Mouse (Mus musculus) hindbrain, embryonic 13.5 days (tissue): ENCODE results near the gene Psenen. TPM values are rescaled to one million over a fixed set of nuclear protein-coding genes. Genes with fewer than 3 reads are reported as not detected.

Experiments
- ATAC-seq: fragments of 200-750 bp; cut with Nextera tagmentation; 2 replicates; pipeline ENCODE4 v1.8.0; 2017; ENCODE audit warnings: moderate TSS enrichment; ENCODE audit not compliant: low FRiP score
- H3K27ac ChIP-seq: fragments of 300-500 bp; sonication (generic); 2 replicates; pipeline ENCODE4 v1.5.1; 2015; ENCODE audit warnings: inconsistent platforms, mild to moderate bottlenecking, moderate library complexity
- H3K27me3 ChIP-seq: fragments of 300-500 bp; sonication (generic); 2 replicates; pipeline ENCODE4 v1.6.1; 2015; ENCODE audit warnings: mild to moderate bottlenecking, inconsistent platforms
- H3K36me3 ChIP-seq: fragments of 300-500 bp; sonication (generic); 2 replicates; pipeline ENCODE4 v1.6.1; 2015; ENCODE audit warnings: mild to moderate bottlenecking, inconsistent platforms
- H3K4me1 ChIP-seq: fragments of 300-500 bp; sonication (generic); replicated peaks from 2 replicates; pipeline ENCODE4 v1.6.1; 2015; ENCODE audit warnings: inconsistent platforms
- H3K4me2 ChIP-seq: fragments of 300-500 bp; sonication (generic); 2 replicates; pipeline ENCODE4 v1.6.1; 2015; ENCODE audit warnings: inconsistent platforms, mild to moderate bottlenecking, moderate library complexity
- H3K4me3 ChIP-seq: fragments of 300-500 bp; sonication (generic); 2 replicates; pipeline ENCODE4 v1.5.1; 2015; ENCODE audit warnings: mild to moderate bottlenecking, inconsistent platforms
- H3K9ac ChIP-seq: fragments of 300-500 bp; sonication (generic); 2 replicates; pipeline ENCODE4 v1.6.1; 2015; ENCODE audit warnings: mild to moderate bottlenecking, inconsistent platforms
- H3K9me3 ChIP-seq: fragments of 300-500 bp; sonication (generic); 2 replicates; pipeline ENCODE4 v1.6.1; 2016; ENCODE audit warnings: inconsistent platforms
- WGBS: fragments of 180-500 bp; shearing (Covaris S2); methylation state at CpG from one replicate; pipeline ENCODE4 v1.1.7; 2015; 5-methylcytosine and 5-hydroxymethylcytosine counted together
- polyA plus RNA-seq: library from polyadenylated mRNA; unstranded; fragments of >200 nt; fragmentation: Nextera tagmentation; extraction: Ambion mirVana; gene quantifications from 2 replicates; pipeline ENCODE4 v1.2.1, GENCODE M21; 2015

Gene Psenen
- polyA plus RNA-seq, 1 experiment from 2014 or later = 139 TPM

GRCm38 (mm10) chr7:30596093-30596492 lies 32.7 kb upstream of the Psenen start:
- no peaks in the 10 kb centered on the region for H3K9me3 ChIP-seq
- no peak overlapping the region for H3K4me3 ChIP-seq
- WGBS = 90% methylated on average over 5 of the region's 5 CpGs
- ATAC-seq = no peak
- H3K4me2 ChIP-seq = no peak overlapping the region
- no peak overlapping the region for H3K27ac ChIP-seq
- H3K4me1 ChIP-seq = peaks cover 19% of the 10 kb centered on the region
- no peaks in the 10 kb centered on the region for H3K36me3 ChIP-seq
- no peak overlapping the region for H3K9ac ChIP-seq
- no peaks in the 10 kb centered on the region; the same call in 1 of the 2 replicates for H3K27me3 ChIP-seq

- Histone ChIP-seq H3K27ac (no peak overlapping the region), H3K9ac (no peak overlapping the region), H3K9me3 (no peaks in the 10 kb centered on the region), H3K4me3 (no peak overlapping the region), H3K4me2 (no peak overlapping the region), H3K27me3 (no peaks in the 10 kb centered on the region; the same call in 1 of the 2 replicates), H3K4me1 (peaks cover 15% of the 10 kb centered on the region), H3K36me3 (no peaks in the 10 kb centered on the region)
- 67% methylated on average over 4 of the region's 4 CpGs for WGBS
- ATAC-seq = no peak
These were observed 31.1 kb upstream of the Psenen start for GRCm38 (mm10) chr7:30594510-30595024.

GRCm38 (mm10) chr7:30593579-30594509 lies 30.4 kb upstream of the Psenen start:
- Histone ChIP-seq H3K9me3 (no peaks in the 10 kb centered on the region), H3K27me3 (no peaks in the 10 kb centered on the region; the same call in 1 of the 2 replicates), H3K36me3 (no peaks in the 10 kb centered on the region), H3K4me1 (peaks cover 13% of the 10 kb centered on the region), H3K4me3 (no peak overlapping the region), H3K9ac (no peak overlapping the region), H3K4me2 (no peak overlapping the region), H3K27ac (no peak overlapping the region)
- WGBS = 68% methylated on average over 10 of the region's 10 CpGs
- no peak for ATAC-seq

- H3K4me3 ChIP-seq = no peak overlapping the region
- H3K9me3 ChIP-seq = no peaks in the 10 kb centered on the region
- H3K4me1 ChIP-seq = peaks cover 13% of the 10 kb centered on the region
- H3K9ac ChIP-seq = no peak overlapping the region
- H3K4me2 ChIP-seq = no peak overlapping the region
- 59% methylated on average over 5 of the region's 5 CpGs for WGBS
- no peak for ATAC-seq
- H3K36me3 ChIP-seq = no peaks in the 10 kb centered on the region
- no peaks in the 10 kb centered on the region; the same call in 1 of the 2 replicates for H3K27me3 ChIP-seq
- H3K27ac ChIP-seq = no peak overlapping the region
These were observed 29.5 kb upstream of the Psenen start for GRCm38 (mm10) chr7:30592772-30593423.

- Histone ChIP-seq H3K4me3 (no peak overlapping the region), H3K36me3 (peaks cover 3% of the 10 kb centered on the region), H3K4me1 (peaks cover 26% of the 10 kb centered on the region), H3K9me3 (no peaks in the 10 kb centered on the region), H3K4me2 (no peak overlapping the region), H3K9ac (peak overlapping the region; percentile 49), H3K27ac (no peak overlapping the region), H3K27me3 (no peaks in the 10 kb centered on the region; the same call in 1 of the 2 replicates)
- ATAC-seq = no peak
- WGBS = 44% methylated on average over 4 of the region's 4 CpGs
These were observed 28.2 kb upstream of the Psenen start for GRCm38 (mm10) chr7:30591605-30591951.

- no peaks in the 10 kb centered on the region for H3K9me3 ChIP-seq
- peak overlapping the region; percentile 49 for H3K9ac ChIP-seq
These were observed 27.6 kb upstream of the Psenen start for GRCm38 (mm10) chr7:30590927-30591604.

GRCm38 (mm10) chr7:30589435-30590301 lies 26.2 kb upstream of the Psenen start:
- H3K27ac ChIP-seq = peak overlapping the region; percentile 97
- peak overlapping the region; percentile 97 for H3K4me3 ChIP-seq
- peaks cover 34% of the 10 kb centered on the region for H3K4me1 ChIP-seq
- no peaks in the 10 kb centered on the region; the same call in 1 of the 2 replicates for H3K27me3 ChIP-seq
- no peaks in the 10 kb centered on the region for H3K9me3 ChIP-seq
- peak overlapping the region; percentile 99 for H3K9ac ChIP-seq
- peaks cover 22% of the 10 kb centered on the region for H3K36me3 ChIP-seq
- 30% methylated on average over 39 of the region's 40 CpGs for WGBS
- peak overlapping the region; percentile 65 for H3K4me2 ChIP-seq
- peak; percentile 60 for ATAC-seq

More at GRCm38 (mm10) chr7:30590927-30591604, 27.6 kb upstream of the Psenen start:
- Histone ChIP-seq H3K4me3 (no peak overlapping the region), H3K4me2 (no peak overlapping the region), H3K36me3 (peaks cover 8% of the 10 kb centered on the region), H3K27me3 (no peaks in the 10 kb centered on the region; the same call in 1 of the 2 replicates), H3K27ac (no peak overlapping the region), H3K4me1 (peaks cover 30% of the 10 kb centered on the region)
- ATAC-seq = no peak
- WGBS = 85% methylated on average over 9 of the region's 9 CpGs

- under 1% methylated on average over 61 of the region's 68 CpGs for WGBS
- peak; percentile 96 for ATAC-seq
- H3K4me3 ChIP-seq = peak within 1 kb of the TSS; percentile 97
These were observed 25.4 kb upstream of the Psenen start, which contains the start of gene Kmt2b for GRCm38 (mm10) chr7:30588676-30589434. Gene Kmt2b (minus strand): TSS chr7:30588726.

GRCm38 (mm10) chr7:30587842-30588667 lies 24.6 kb upstream of the Psenen start:
- H3K27me3 ChIP-seq = no peaks in the 10 kb centered on the region; the same call in 1 of the 2 replicates
- H3K9ac ChIP-seq = peak overlapping the region; percentile 99
- peaks cover 38% of the 10 kb centered on the region for H3K36me3 ChIP-seq
- WGBS = under 1% methylated on average over 66 of the region's 67 CpGs
- H3K9me3 ChIP-seq = no peaks in the 10 kb centered on the region
- H3K27ac ChIP-seq = peak overlapping the region; percentile 97
- peak overlapping the region; percentile 89 for H3K4me2 ChIP-seq
- H3K4me1 ChIP-seq = peaks cover 29% of the 10 kb centered on the region
- peak; percentile 58 for ATAC-seq
- peak overlapping the region; percentile 97 for H3K4me3 ChIP-seq

More at GRCm38 (mm10) chr7:30588676-30589434, 25.4 kb upstream of the Psenen start, which contains the start of gene Kmt2b:
- H3K4me2 ChIP-seq = peak within 1 kb of the TSS; percentile 89
- H3K36me3 ChIP-seq = peaks cover 30% of the 10 kb centered on the region
- peak within 1 kb of the TSS; percentile 97 for H3K27ac ChIP-seq
- H3K9ac ChIP-seq = peak within 1 kb of the TSS; percentile 99
- H3K4me1 ChIP-seq = peaks cover 30% of the 10 kb centered on the region
- H3K9me3 ChIP-seq = no peaks in the 10 kb centered on the region
- H3K27me3 ChIP-seq = no peaks in the 10 kb centered on the region; the same call in 1 of the 2 replicates

GRCm38 (mm10) chr7:30586455-30587020 lies 23.1 kb upstream of the Psenen start:
- Histone ChIP-seq H3K4me1 (peaks cover 29% of the 10 kb centered on the region), H3K9ac (peak overlapping the region; percentile 99), H3K9me3 (no peaks in the 10 kb centered on the region), H3K36me3 (peaks cover 53% of the 10 kb centered on the region), H3K27ac (no peak overlapping the region), H3K27me3 (no peaks in the 10 kb centered on the region), H3K4me2 (peak overlapping the region; percentile 89), H3K4me3 (peak overlapping the region; percentile 97)
- no peak for ATAC-seq
- WGBS = 88% methylated on average over 28 of the region's 28 CpGs
